Mouse (Mus musculus) cerebellum, adult 8-10 months (tissue): Measurements from ENCODE around the gene Uck2.

ENCODE experiments used
- DNase-seq: peaks from one replicate; pipeline ENCODE4 v3.0.0; 2022

Gene Uck2

GRCm38 (mm10) chr1:167249881-167250280 is 35.2 kb downstream of the Uck2 start:
- DNase-seq = no peak

- no peak for DNase-seq
Observed at GRCm38 (mm10) chr1:167249252-167249651, 35.9 kb downstream of the Uck2 start.

- DNase-seq = no peak
Observed at GRCm38 (mm10) chr1:167247886-167248285, 37.2 kb downstream of the Uck2 start.

- no peak for DNase-seq
Observed at GRCm38 (mm10) chr1:167246976-167247375, 38.1 kb downstream of the Uck2 start.

- DNase-seq = no peak
Observed at GRCm38 (mm10) chr1:167246275-167246674, 38.8 kb downstream of the Uck2 start.

GRCm38 (mm10) chr1:167245180-167245641 is 39.9 kb downstream of the Uck2 start:
- DNase-seq = no peak

GRCm38 (mm10) chr1:167242191-167242681 is 42.9 kb downstream of the Uck2 start:
- no peak for DNase-seq

- DNase-seq = no peak
Observed at GRCm38 (mm10) chr1:167241487-167241886, 43.6 kb downstream of the Uck2 start.

- peak; percentile 35 for DNase-seq
Observed at GRCm38 (mm10) chr1:167240361-167240760, 44.8 kb downstream of the Uck2 start.

- DNase-seq = peak; percentile 55
Observed at GRCm38 (mm10) chr1:167239916-167240315, 45.2 kb downstream of the Uck2 start.

GRCm38 (mm10) chr1:167237798-167238197 is 47.3 kb downstream of the Uck2 start:
- DNase-seq = no peak

GRCm38 (mm10) chr1:167236790-167237189 is 48.3 kb downstream of the Uck2 start:
- no peak for DNase-seq

GRCm38 (mm10) chr1:167234344-167234743 is 50.8 kb downstream of the Uck2 start:
- DNase-seq = no peak

GRCm38 (mm10) chr1:167232918-167233317 is 52.2 kb downstream of the Uck2 start:
- DNase-seq = no peak

GRCm38 (mm10) chr1:167231612-167232283 is 53.4 kb downstream of the Uck2 start:
- no peak for DNase-seq

- no peak for DNase-seq
Observed at GRCm38 (mm10) chr1:167230930-167231611, 54.0 kb downstream of the Uck2 start.

- no peak for DNase-seq
Observed at GRCm38 (mm10) chr1:167222382-167223010, 62.6 kb downstream of the Uck2 start.

- DNase-seq = peak; percentile 91
Observed at GRCm38 (mm10) chr1:167220303-167221174, 64.6 kb downstream of the Uck2 start.

- no peak for DNase-seq
Observed at GRCm38 (mm10) chr1:167215460-167215859, 69.7 kb downstream of the Uck2 start.

GRCm38 (mm10) chr1:167212710-167213109 is 72.4 kb downstream of the Uck2 start:
- no peak for DNase-seq

GRCm38 (mm10) chr1:167211979-167212614 is 73.0 kb downstream of the Uck2 start:
- peak; percentile 82 for DNase-seq

- DNase-seq = no peak
Observed at GRCm38 (mm10) chr1:167208816-167209215, 76.3 kb downstream of the Uck2 start.
